ENCODE assay signal across 1 mouse cellular context in the genomic region with DNA sequence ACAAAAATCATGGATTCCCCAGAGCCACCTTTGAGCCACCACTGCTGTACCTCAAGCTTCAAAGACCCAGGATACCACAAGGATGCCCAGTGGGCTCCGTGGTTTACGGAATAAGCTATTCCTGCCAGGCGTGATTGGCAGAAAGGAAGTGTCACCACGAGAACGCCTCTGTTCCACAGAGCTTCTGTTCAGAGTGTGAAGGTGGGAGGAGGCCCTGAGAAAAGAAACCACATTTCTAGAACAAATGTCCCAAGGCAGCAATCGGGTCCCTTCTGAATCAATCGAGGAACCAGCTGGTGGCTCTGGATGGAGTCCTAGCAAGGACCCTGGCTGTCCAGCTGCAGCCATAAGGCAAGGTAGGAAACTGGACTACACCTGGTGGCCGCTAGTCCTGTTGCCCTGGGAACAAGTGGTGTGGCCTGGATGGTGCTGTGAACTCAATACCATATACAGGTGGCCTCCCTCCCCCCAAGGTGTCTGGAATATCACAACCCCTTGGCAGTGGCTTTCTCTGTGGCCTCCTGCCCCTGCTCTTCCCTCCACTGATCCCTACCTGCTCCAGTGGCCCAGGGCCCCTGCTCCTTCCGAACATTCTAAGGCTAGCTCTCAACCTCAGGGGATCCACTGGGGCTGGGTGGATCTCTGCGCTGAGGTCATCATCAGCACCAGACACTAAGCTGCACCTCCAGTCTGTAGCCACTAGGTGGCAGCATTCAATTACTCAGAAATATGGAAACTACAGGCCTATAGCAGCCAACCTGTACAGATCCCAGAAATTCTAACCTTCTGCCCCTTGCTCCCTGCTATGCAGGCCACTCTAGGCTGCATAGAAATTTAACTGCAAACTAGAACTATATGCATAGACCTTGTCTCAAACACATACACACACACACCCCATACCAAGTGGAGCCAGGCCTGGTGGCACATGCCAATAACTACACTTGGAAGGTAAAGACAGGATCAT.
TF ChIP-seq lines count a peak whose summit lies in the region.

No protein-coding gene starts in this region.

TF ChIP-seq in CH12.LX, 34 proteins besides CTCF, POLR2A, EP300 and RAD21 (continued from another document):
- TF ChIP-seq ZKSCAN1 (IDR thresholded peaks at IDR 0.05; ENCODE audit: borderline replicate concordance, low read depth, low read length) (no peak), MXI1 (IDR thresholded peaks at IDR 0.05; ENCODE audit: low read depth, low read length) (no peak), ZC3H11A (IDR thresholded peaks at IDR 0.05; ENCODE audit: low read depth, low read length) (peak; percentile 51), ZMIZ1 (IDR thresholded peaks at IDR 0.05; ENCODE audit: low read depth, low read length) (no peak), MAX (IDR thresholded peaks at IDR 0.05; ENCODE audit: low read length) (no peak), CHD2 (IDR thresholded peaks at IDR 0.05; ENCODE audit: low read length) (no peak), ELF1 (IDR thresholded peaks at IDR 0.05; ENCODE audit: low read depth, low read length) (peak; percentile 12; the same call in 1 of the 2 replicates), NRF1 (IDR thresholded peaks at IDR 0.05; ENCODE audit: low read depth, low read length) (no peak), GABPA (IDR thresholded peaks at IDR 0.05; ENCODE audit: insufficient replicate concordance, low read depth, low read length) (no peak), MEF2A (IDR thresholded peaks at IDR 0.05; ENCODE audit: borderline replicate concordance, low read depth, low read length) (0 out of 2 replicates have a peak, but pooled peaks have one; percentile 10), IRF4 (IDR thresholded peaks at IDR 0.05; ENCODE audit: low read depth, low read length) (no peak), USF2 (conservative IDR thresholded peaks at IDR 0.05; ENCODE audit: low read depth, low read length) (no peak), JUND (conservative IDR thresholded peaks at IDR 0.05; ENCODE audit: low read depth, low read length) (0 out of 2 replicates have a peak, but pooled peaks have one; percentile 8), HCFC1 (IDR thresholded peaks at IDR 0.05; ENCODE audit: low read depth, low read length) (no peak; the same call in 1 of the 2 replicates), MAZ (IDR thresholded peaks at IDR 0.05; ENCODE audit: low read depth, low read length) (no peak), E2F4 (IDR thresholded peaks at IDR 0.05; ENCODE audit: insufficient replicate concordance, low read depth, low read length) (no peak), CHD1 (IDR thresholded peaks at IDR 0.05; ENCODE audit: low read depth, low read length) (no peak), RCOR1 (conservative IDR thresholded peaks at IDR 0.05; ENCODE audit: low read depth, low read length) (no peak), PAX5 (IDR thresholded peaks at IDR 0.05; ENCODE audit: low read length) (no peak), MAFK (IDR thresholded peaks at IDR 0.05; ENCODE audit: insufficient replicate concordance, low read length) (no peak), USF1 (IDR thresholded peaks at IDR 0.05; ENCODE audit: low read depth, low read length) (no peak), TBP (conservative IDR thresholded peaks at IDR 0.05; ENCODE audit: low read depth, low read length) (no peak), BHLHE40 (IDR thresholded peaks at IDR 0.05; ENCODE audit: low read depth, low read length) (0 out of 2 replicates have a peak, but pooled peaks have one; percentile 8), ZNF384 (IDR thresholded peaks at IDR 0.05; ENCODE audit: low read depth, low read length) (no peak), ETS1 (conservative IDR thresholded peaks at IDR 0.05; ENCODE audit: low read depth, low read length) (no peak), UBTF (IDR thresholded peaks at IDR 0.05; ENCODE audit: low read depth, low read length) (no peak), TCF12 (IDR thresholded peaks at IDR 0.05; ENCODE audit: low read depth, low read length) (peak; percentile 7; the same call in 1 of the 2 replicates), SMC3 (IDR thresholded peaks at IDR 0.05; ENCODE audit: low read depth, low read length) (peak; percentile 84), KAT2A (IDR thresholded peaks at IDR 0.05; ENCODE audit: insufficient replicate concordance, low read length) (no peak), SIN3A (IDR thresholded peaks at IDR 0.05; ENCODE audit: low read length) (peak; percentile 51; the same call in 1 of the 2 replicates)
